17 mouse cellular contexts compared by ENCODE assay signal in the genomic region with DNA sequence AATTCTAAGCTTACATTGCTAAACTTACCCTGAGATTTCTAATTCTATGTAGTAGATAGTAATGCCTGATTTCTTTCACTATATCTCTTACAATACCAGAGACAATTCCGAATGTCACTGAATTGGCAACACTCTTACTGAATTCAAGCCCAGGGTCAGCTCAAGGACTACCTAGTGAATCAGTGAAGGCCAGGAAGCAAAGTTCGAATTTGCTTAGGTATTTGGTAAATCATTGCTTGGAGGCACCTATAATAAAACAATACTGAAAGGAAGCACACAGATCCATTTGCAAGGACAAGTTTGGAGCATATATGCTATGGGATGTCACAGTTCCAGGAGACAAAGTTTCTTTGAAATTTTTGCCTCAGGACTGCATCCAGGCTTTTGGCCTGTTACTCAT.
"Had no signal": no experiment of that assay in that cellular context is flagged by ENCODE, and none has a peak within 500 bp of the region (broad histone marks: within the 10 kb centered on the region; RNA-seq: fewer than 3 reads in every experiment).

No protein-coding gene starts in this region.

- DNase-seq: lung, adult 2 months; lung, postnatal 14 days; lung, postnatal 36 days; right cerebral cortex, postnatal 14 days; thymus, adult 2 months; thymus, postnatal 25 days; thymus, postnatal 4 days had no signal

- H3K9ac ChIP-seq: lung, embryonic 15.5 days; midbrain, embryonic 13.5 days; midbrain, embryonic 15.5 days; neural tube, embryonic 12.5 days; stomach, embryonic 15.5 days had no signal

- H3K4me3 ChIP-seq: lung, embryonic 15.5 days; megakaryocyte, embryonic 14.5 days; midbrain, embryonic 13.5 days; midbrain, embryonic 15.5 days; neural tube, embryonic 12.5 days; stomach, embryonic 15.5 days had no signal

- ATAC-seq: lung, postnatal 0 days; midbrain, embryonic 13.5 days; midbrain, embryonic 15.5 days had no signal

- H3K9me3 ChIP-seq: lung, embryonic 15.5 days; megakaryocyte, embryonic 14.5 days; midbrain, embryonic 13.5 days; midbrain, embryonic 15.5 days; neural tube, embryonic 12.5 days; stomach, embryonic 15.5 days had no signal

- H3K27me3 ChIP-seq: lung, embryonic 15.5 days; megakaryocyte, embryonic 14.5 days; midbrain, embryonic 13.5 days; midbrain, embryonic 15.5 days; neural tube, embryonic 12.5 days; stomach, embryonic 15.5 days had no signal

- H3K36me3 ChIP-seq: lung, embryonic 15.5 days; midbrain, embryonic 13.5 days; midbrain, embryonic 15.5 days; neural tube, embryonic 12.5 days; stomach, embryonic 15.5 days had no signal

- H3K4me2 ChIP-seq: lung, embryonic 15.5 days; midbrain, embryonic 11.5 days; midbrain, embryonic 13.5 days; midbrain, embryonic 15.5 days; neural tube, embryonic 12.5 days; stomach, embryonic 15.5 days had no signal

- H3K4me1 ChIP-seq: lung, embryonic 15.5 days; megakaryocyte, embryonic 14.5 days; midbrain, embryonic 13.5 days; midbrain, embryonic 15.5 days; neural tube, embryonic 12.5 days; stomach, embryonic 15.5 days had no signal

- H3K27ac ChIP-seq: lung, embryonic 15.5 days; macrophage; midbrain, embryonic 13.5 days; midbrain, embryonic 15.5 days; neural tube, embryonic 12.5 days; stomach, embryonic 15.5 days; stomach, postnatal 0 days had no signal
